Mouse (Mus musculus) thymus, postnatal 36 days (tissue): ENCODE data around the gene Prss42.

ENCODE experiments used
- DNase-seq, 2 experiments: peaks; one replicate each; pipeline ENCODE4 v3.0.0; 2022; ENCODE audit warnings: mixed read lengths in 2 of 2

The Prss42 gene

GRCm38 (mm10) chr9:110797866-110798265, at the start of gene Prss42:
TSS of gene Prss42 (plus strand) at chr9:110798166.
- no peak for DNase-seq

GRCm38 (mm10) chr9:110748451-110748850, 49.5 kb upstream of the Prss42 start:
- DNase-seq: no peak

GRCm38 (mm10) chr9:110750404-110751187, 47.4 kb upstream of the Prss42 start:
- no peak for DNase-seq

GRCm38 (mm10) chr9:110751412-110751811, 46.6 kb upstream of the Prss42 start:
- no peak for DNase-seq

- DNase-seq: no peak
Observed at GRCm38 (mm10) chr9:110752917-110753435, 45.0 kb upstream of the Prss42 start.

GRCm38 (mm10) chr9:110753773-110754172, 44.2 kb upstream of the Prss42 start:
- DNase-seq: no peak

GRCm38 (mm10) chr9:110757816-110758215, 40.1 kb upstream of the Prss42 start:
- no peak for DNase-seq

GRCm38 (mm10) chr9:110758605-110759004, 39.4 kb upstream of the Prss42 start:
- DNase-seq: no peak

GRCm38 (mm10) chr9:110759265-110759664, 38.7 kb upstream of the Prss42 start:
- DNase-seq: peak in 1 of 2 experiments; percentile 25

- no peak for DNase-seq
Observed at GRCm38 (mm10) chr9:110760886-110761285, 37.1 kb upstream of the Prss42 start.

- DNase-seq: no peak
Observed at GRCm38 (mm10) chr9:110762763-110763162, 35.2 kb upstream of the Prss42 start.

- no peak for DNase-seq
Observed at GRCm38 (mm10) chr9:110763405-110763804, 34.6 kb upstream of the Prss42 start.

- DNase-seq: no peak
Observed at GRCm38 (mm10) chr9:110772336-110772735, 25.6 kb upstream of the Prss42 start.

- DNase-seq: no peak
Observed at GRCm38 (mm10) chr9:110774403-110775268, 23.3 kb upstream of the Prss42 start.

GRCm38 (mm10) chr9:110775269-110776022, 22.5 kb upstream of the Prss42 start:
- DNase-seq: no peak

- no peak for DNase-seq
Observed at GRCm38 (mm10) chr9:110778100-110778499, 19.9 kb upstream of the Prss42 start.

- DNase-seq: no peak
Observed at GRCm38 (mm10) chr9:110778559-110778958, 19.4 kb upstream of the Prss42 start.

- no peak for DNase-seq
Observed at GRCm38 (mm10) chr9:110779242-110779913, 18.6 kb upstream of the Prss42 start.

GRCm38 (mm10) chr9:110781256-110781721, 16.7 kb upstream of the Prss42 start:
- peak; percentile 86 to 90 for DNase-seq

- DNase-seq: peak in 1 of 2 experiments; percentile 32
Observed at GRCm38 (mm10) chr9:110781731-110782130, 16.2 kb upstream of the Prss42 start.

- no peak for DNase-seq
Observed at GRCm38 (mm10) chr9:110783611-110784010, 14.4 kb upstream of the Prss42 start.

GRCm38 (mm10) chr9:110788169-110788568, 9.8 kb upstream of the Prss42 start:
- no peak for DNase-seq
